Mouse (Mus musculus): ENCODE measurements at regions not wholly inside any gene's neighbourhood (a gene's known extent, or its start where the extent isn't known, plus 50 kb on each side); places are given as distances from the start of the nearest gene placed in this dataset.

DNA sequence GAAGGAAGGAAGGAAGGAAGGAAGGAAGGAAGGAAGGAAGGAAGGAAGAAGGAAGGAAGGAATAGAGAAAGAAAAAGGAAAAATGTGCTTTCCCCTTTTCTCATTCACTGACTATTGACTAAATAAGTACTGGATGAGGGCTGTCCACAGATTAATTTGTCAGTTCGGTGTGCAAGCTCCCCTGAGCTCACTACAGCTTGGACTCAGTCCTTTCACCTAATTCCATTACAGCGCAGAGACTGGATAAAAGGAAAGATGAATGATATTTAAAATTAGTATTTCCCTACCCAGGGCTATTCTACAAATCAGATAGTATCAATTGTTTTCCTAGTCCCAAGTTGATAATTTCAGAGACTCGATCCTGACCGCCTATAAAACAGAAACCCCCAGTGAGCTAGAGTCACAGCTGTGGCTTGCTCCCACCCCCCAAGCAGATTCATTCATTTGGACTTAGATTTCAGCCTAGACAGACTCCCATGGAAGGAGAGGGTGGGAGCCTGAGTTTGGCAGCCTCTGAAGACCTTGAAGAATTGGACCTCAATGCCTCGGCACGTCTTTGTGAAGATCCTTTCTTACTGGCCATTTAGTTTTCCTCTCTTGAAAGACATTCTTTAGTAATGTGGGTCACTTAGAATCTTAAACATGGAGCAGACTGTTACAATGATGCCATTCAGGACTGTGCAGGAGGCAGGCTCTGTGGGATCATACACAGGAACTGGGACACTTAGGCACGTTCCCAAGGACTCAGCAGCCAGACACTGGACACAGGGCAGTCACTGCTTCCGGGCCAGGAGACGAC, 179.2 kb upstream of the Pabpc6 start:
- Histone ChIP-seq H3K79me2 (ENCODE audit: control insufficient read depth, insufficient read depth, low read length, poor library complexity) (no peaks in the 10 kb centered on the region), H3K27ac (ENCODE audit: control insufficient read depth, low read depth, low read length) (no peak overlapping the region), H3K9me3 (replicated peaks; ENCODE audit: insufficient read depth, low read length) (no peaks in the 10 kb centered on the region), H3K27me3 (ENCODE audit: control insufficient read depth in 1 of 2, insufficient read depth in 2 of 2, low read length in 2 of 2) (no peaks in the 10 kb centered on the region), H3K4me1 (ENCODE audit: control insufficient read depth in 1 of 2, insufficient read depth in 2 of 2, low read length in 2 of 2) (no peaks in the 10 kb centered on the region), H3K9ac (ENCODE audit: control insufficient read depth, low read depth, low read length, poor library complexity, severe bottlenecking) (no peak overlapping the region), H3K4me3 (ENCODE audit: control insufficient read depth in 1 of 2, insufficient read depth in 1 of 2, low read depth in 2 of 2, low read length in 2 of 2) (no peak overlapping the region), H3K36me3 (ENCODE audit: control insufficient read depth in 1 of 2, insufficient read depth in 2 of 2, low read length in 2 of 2) (no peaks in the 10 kb centered on the region)
- TF ChIP-seq E2F4 (IDR thresholded peaks at IDR 0.05; ENCODE audit: borderline replicate concordance, low read depth, low read length) (no peak), RCOR1 (IDR thresholded peaks at IDR 0.05; ENCODE audit: low read depth, low read length) (no peak), POLR2A (IDR thresholded peaks at IDR 0.05; ENCODE audit: control insufficient read depth in 1 of 2, insufficient read depth in 1 of 2, low read depth in 1 of 2, low read length in 2 of 2, poor library complexity in 1 of 2) (no peak), ZKSCAN1 (IDR thresholded peaks at IDR 0.05; ENCODE audit: low read depth, low read length) (no peak), MYB (IDR thresholded peaks at IDR 0.05; ENCODE audit: low read depth, low read length) (no peak), CTCF (IDR thresholded peaks at IDR 0.05 in 2 of 3, conservative IDR thresholded peaks at IDR 0.05 in 1 of 3; ENCODE audit: control insufficient read depth in 1 of 3, insufficient read depth in 1 of 3, low read depth in 2 of 3, low read length in 3 of 3, poor library complexity in 1 of 3, severe bottlenecking in 1 of 3) (no peak), RAD21 (IDR thresholded peaks at IDR 0.05; ENCODE audit: low read depth, low read length) (no peak)
- no peak for DNase-seq (ENCODE audit: low read depth, low spot score)

DNA sequence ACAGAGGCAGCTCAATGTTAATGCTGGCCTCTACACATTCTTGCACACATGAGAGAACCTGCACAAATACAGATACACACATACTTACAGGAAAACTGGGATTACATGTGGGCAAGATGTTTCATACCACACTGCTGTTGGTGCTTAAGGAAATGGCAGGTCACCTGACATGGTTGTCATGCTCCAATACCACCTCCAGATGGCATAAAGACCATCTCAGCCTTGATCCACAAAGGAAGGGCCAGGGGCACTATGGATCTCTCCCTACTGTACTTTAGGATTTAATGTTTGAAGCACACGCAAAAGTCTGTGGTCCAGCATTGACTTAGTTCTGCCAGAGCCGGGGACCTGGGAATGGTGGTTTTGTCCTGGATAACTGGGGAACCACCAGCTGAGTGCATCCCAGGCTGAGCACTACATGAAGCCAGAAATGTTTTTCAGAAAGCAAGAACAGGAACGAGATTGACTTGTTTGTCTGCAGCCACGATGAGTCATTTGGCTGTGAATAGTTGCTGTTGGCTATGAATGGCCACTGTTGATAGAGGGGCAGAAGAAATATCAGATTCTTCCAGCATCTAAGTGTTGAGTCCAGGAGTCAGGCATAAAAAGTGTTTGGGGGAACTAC, 176.0 kb upstream of the Pabpc6 start:
- Histone ChIP-seq H3K4me3 (ENCODE audit: control insufficient read depth in 1 of 2, insufficient read depth in 1 of 2, low read depth in 2 of 2, low read length in 2 of 2) (no peak overlapping the region), H3K4me1 (ENCODE audit: control insufficient read depth in 1 of 2, insufficient read depth in 2 of 2, low read length in 2 of 2) (no peaks in the 10 kb centered on the region), H3K27me3 (ENCODE audit: control insufficient read depth in 1 of 2, insufficient read depth in 2 of 2, low read length in 2 of 2) (no peaks in the 10 kb centered on the region), H3K36me3 (ENCODE audit: control insufficient read depth in 1 of 2, insufficient read depth in 2 of 2, low read length in 2 of 2) (no peaks in the 10 kb centered on the region), H3K9me3 (replicated peaks; ENCODE audit: insufficient read depth, low read length) (no peaks in the 10 kb centered on the region), H3K9ac (ENCODE audit: control insufficient read depth, low read depth, low read length, poor library complexity, severe bottlenecking) (no peak overlapping the region), H3K79me2 (ENCODE audit: control insufficient read depth, insufficient read depth, low read length, poor library complexity) (no peaks in the 10 kb centered on the region), H3K27ac (ENCODE audit: control insufficient read depth, low read depth, low read length) (no peak overlapping the region)
- no peak for DNase-seq (ENCODE audit: low read depth, low spot score)
- TF ChIP-seq GATA1 (IDR thresholded peaks at IDR 0.05; ENCODE audit: low read depth, low read length) (no peak), BHLHE40 (IDR thresholded peaks at IDR 0.05; ENCODE audit: borderline replicate concordance, low read depth, low read length) (no peak), GABPA (IDR thresholded peaks at IDR 0.05; ENCODE audit: low read depth, low read length) (no peak), TBP (IDR thresholded peaks at IDR 0.05; ENCODE audit: low read depth, low read length) (no peak), ZNF384 (IDR thresholded peaks at IDR 0.05; ENCODE audit: low read depth, low read length) (no peak), POLR2AphosphoS2 (IDR thresholded peaks at IDR 0.05; ENCODE audit: low read length) (no peak), POLR2AphosphoS5 (IDR thresholded peaks at IDR 0.05; ENCODE audit: borderline replicate concordance, low read depth, low read length) (no peak), SIN3A (IDR thresholded peaks at IDR 0.05; ENCODE audit: low read length) (no peak), USF1 (IDR thresholded peaks at IDR 0.05; ENCODE audit: low read depth, low read length) (no peak), NELFE (IDR thresholded peaks at IDR 0.05; ENCODE audit: low read depth, low read length) (no peak), EP300 (IDR thresholded peaks at IDR 0.05; ENCODE audit: low read depth in 1 of 2, low read length in 2 of 2) (no peak), CHD1 (IDR thresholded peaks at IDR 0.05; ENCODE audit: low read depth, low read length) (no peak), CTCF (IDR thresholded peaks at IDR 0.05 in 2 of 3, conservative IDR thresholded peaks at IDR 0.05 in 1 of 3; ENCODE audit: control insufficient read depth in 1 of 3, insufficient read depth in 1 of 3, low read depth in 2 of 3, low read length in 3 of 3, poor library complexity in 1 of 3, severe bottlenecking in 1 of 3) (no peak), E2F4 (IDR thresholded peaks at IDR 0.05; ENCODE audit: borderline replicate concordance, low read depth, low read length) (no peak)
